Mouse (Mus musculus): Measurements from ENCODE around the gene Tbx3. TPM values are rescaled to one million over a fixed set of nuclear protein-coding genes. Genes with fewer than 3 reads are reported as not detected.

Gene Tbx3
- total RNA-seq, 2 experiments from 2014 or later: 2.6 to 4.4 TPM

- intact Hi-C loops (cut with DNase I): no loop called here
- DNase-seq: no peak
Measured at GRCm38 (mm10) chr5:119660526-119661410, 9.7 kb upstream of the Tbx3 start.

- intact Hi-C loops (cut with DNase I): no loop called here
- DNase-seq: no peak
Measured at GRCm38 (mm10) chr5:119661474-119661873, 9.0 kb upstream of the Tbx3 start.

GRCm38 (mm10) chr5:119662326-119662725 lies 8.1 kb upstream of the Tbx3 start:
- intact Hi-C loops (cut with DNase I): no loop called here
- DNase-seq: no peak

GRCm38 (mm10) chr5:119662731-119663130 lies 7.7 kb upstream of the Tbx3 start:
- DNase-seq: no peak
- intact Hi-C loops (cut with DNase I): no loop called here

- DNase-seq: no peak
- intact Hi-C loops (cut with DNase I): no loop called here
Measured at GRCm38 (mm10) chr5:119663241-119663640, 7.2 kb upstream of the Tbx3 start.

GRCm38 (mm10) chr5:119663747-119664146 lies 6.7 kb upstream of the Tbx3 start:
- intact Hi-C loops (cut with DNase I): no loop called here
- no peak for DNase-seq

GRCm38 (mm10) chr5:119665739-119666138 lies 4.7 kb upstream of the Tbx3 start:
- intact Hi-C loops (cut with DNase I): no loop called here
- DNase-seq: no peak

GRCm38 (mm10) chr5:119667356-119667940 lies 3.0 kb upstream of the Tbx3 start:
- no peak for DNase-seq
- intact Hi-C loops (cut with DNase I): no loop called here

- intact Hi-C loops (cut with DNase I): no loop called here
Measured at GRCm38 (mm10) chr5:119668191-119668912, 2.1 kb upstream of the Tbx3 start.

GRCm38 (mm10) chr5:119668913-119669411 lies 1.5 kb upstream of the Tbx3 start:
- no peak for DNase-seq
- intact Hi-C loops (cut with DNase I): no loop called here

More at GRCm38 (mm10) chr5:119668191-119668912, 2.1 kb upstream of the Tbx3 start:
- no peak for DNase-seq

- intact Hi-C loops (cut with DNase I): loop anchor here (5.0 kb wide), 1 partner anchor 793 kb away; no protein-coding TSS in a partner anchor
- peak in 1 of 2 experiments; percentile 33 for DNase-seq
Measured at GRCm38 (mm10) chr5:119669741-119670565, 516 bp upstream of the Tbx3 start.

GRCm38 (mm10) chr5:119671124-119671801 lies 794 bp downstream of the Tbx3 start:
- peak in 1 of 2 experiments; percentile 25 for DNase-seq
- intact Hi-C loops (cut with DNase I): loop anchor here (5.0 kb wide), 1 partner anchor 794 kb away; no protein-coding TSS in a partner anchor

GRCm38 (mm10) chr5:119671965-119672347 lies 1.5 kb downstream of the Tbx3 start:
- DNase-seq: no peak
- intact Hi-C loops (cut with DNase I): loop anchor here (5.0 kb wide), 1 partner anchor 795 kb away; no protein-coding TSS in a partner anchor

GRCm38 (mm10) chr5:119672348-119672983 lies 2.0 kb downstream of the Tbx3 start:
- no peak for DNase-seq
- intact Hi-C loops (cut with DNase I): loop anchor here (5.0 kb wide), 1 partner anchor 795 kb away; no protein-coding TSS in a partner anchor

GRCm38 (mm10) chr5:119672984-119673600 lies 2.6 kb downstream of the Tbx3 start:
- intact Hi-C loops (cut with DNase I): loop anchor here (5.0 kb wide), 1 partner anchor 796 kb away; no protein-coding TSS in a partner anchor
- DNase-seq: no peak

GRCm38 (mm10) chr5:119673716-119674605 lies 3.5 kb downstream of the Tbx3 start:
- DNase-seq: no peak
- intact Hi-C loops (cut with DNase I): loop anchor here (5.0 kb wide), 1 partner anchor 797 kb away; no protein-coding TSS in a partner anchor
